Mouse (Mus musculus) stomach, postnatal 0 days (tissue): Measurements from ENCODE around the gene Rangrf.
"Not testable (repeated sequence)": the region's sequence is repeated elsewhere in the genome, so short reads cannot be mapped to it uniquely, and the experiment has no call there.

ENCODE experiments used
- CTCF ChIP-seq: IDR thresholded peaks from 2 replicates; pipeline ENCODE4 v1.5.1; 2016; ENCODE audit warnings: antibody characterized with exemption, low read depth, mild to moderate bottlenecking, moderate library complexity
- EP300 ChIP-seq: optimal IDR thresholded peaks from 2 replicates; pipeline ENCODE3; 2016; ENCODE audit warnings: antibody characterized with exemption

- TF ChIP-seq CTCF, EP300: not testable (repeated sequence)
Observed at GRCm38 (mm10) chr11:69002782-69003181, 27.8 kb upstream of the Rangrf start.
